Mouse (Mus musculus) adrenal gland, postnatal 25 days (tissue): ENCODE data around the gene Ermp1. TPM values are rescaled to one million over a fixed set of nuclear protein-coding genes. Genes with fewer than 3 reads are reported as not detected.
"Not testable (repeated sequence)": the region's sequence is repeated elsewhere in the genome, so short reads cannot be mapped to it uniquely, and the experiment has no call there.

ENCODE experiments used
- DNase-seq: peaks from one replicate; pipeline ENCODE4 v3.0.0; 2021; ENCODE audit warnings: mixed read lengths
- total RNA-seq: library from RNA; stranded (reverse); gene quantifications from 2 replicates; pipeline ENCODE4 v1.2.3, GENCODE M21; 2021

The Ermp1 gene
- total RNA-seq, 1 experiment from 2014 or later, result 55.0 TPM

DNA sequence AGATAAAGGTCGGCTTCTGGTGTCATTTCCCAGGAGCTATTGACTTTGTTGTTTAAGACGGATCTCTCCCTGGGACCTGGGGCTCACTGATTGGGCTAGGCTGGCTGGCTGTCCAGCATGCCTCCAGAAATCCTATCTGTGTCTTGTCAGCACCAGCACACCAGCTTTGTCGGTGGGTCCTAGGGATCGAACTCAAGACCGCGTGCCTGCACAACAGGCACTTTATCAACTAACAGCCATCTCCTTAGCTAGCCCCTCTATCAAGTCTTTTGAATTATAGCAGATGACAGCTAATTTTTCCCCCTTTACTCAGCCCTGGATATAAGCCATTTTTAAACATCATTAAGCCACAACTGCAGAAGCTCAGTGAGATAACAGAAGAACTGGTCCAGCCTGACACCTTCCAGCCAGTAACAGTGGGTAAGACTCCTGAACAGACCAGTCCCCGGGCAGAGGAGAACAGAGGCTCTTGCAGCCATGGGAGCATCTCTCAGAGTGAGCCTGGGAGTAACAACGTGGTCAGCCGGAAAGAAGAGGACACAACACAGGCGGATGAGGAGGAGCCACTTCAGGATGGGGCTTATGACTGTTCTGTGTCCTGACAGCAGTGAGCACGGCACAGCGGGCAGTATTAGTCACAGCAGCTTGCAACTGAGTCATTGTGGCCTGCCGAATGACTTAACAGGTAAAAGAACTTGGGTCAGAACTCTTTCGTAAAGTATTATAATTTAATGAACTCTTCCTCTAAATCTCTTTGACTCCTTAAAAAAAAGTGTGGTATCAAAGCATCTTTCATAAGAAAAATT lies 44.5 kb downstream of the Ermp1 start:
- peak; percentile 29 for DNase-seq

DNA sequence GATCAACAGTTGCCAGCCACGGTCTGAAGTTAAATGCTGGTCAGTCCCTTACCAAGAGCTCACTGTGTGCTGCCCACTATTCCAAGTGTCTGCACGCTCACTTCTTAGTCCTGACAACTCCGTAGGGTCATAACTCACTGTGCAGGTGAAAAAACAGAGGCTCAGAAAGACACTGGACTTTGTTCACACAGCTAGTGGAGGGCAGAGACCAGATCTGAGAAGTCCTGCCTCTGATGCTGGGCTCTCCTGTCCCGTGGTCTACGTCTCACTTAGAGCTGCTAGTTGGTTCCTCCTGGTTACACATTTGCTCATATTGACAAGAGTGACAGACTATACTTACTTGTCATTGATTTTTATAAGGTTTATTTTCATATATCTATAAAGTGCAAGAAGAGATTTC lies 49.2 kb downstream of the Ermp1 start:
- DNase-seq, result no peak

DNA sequence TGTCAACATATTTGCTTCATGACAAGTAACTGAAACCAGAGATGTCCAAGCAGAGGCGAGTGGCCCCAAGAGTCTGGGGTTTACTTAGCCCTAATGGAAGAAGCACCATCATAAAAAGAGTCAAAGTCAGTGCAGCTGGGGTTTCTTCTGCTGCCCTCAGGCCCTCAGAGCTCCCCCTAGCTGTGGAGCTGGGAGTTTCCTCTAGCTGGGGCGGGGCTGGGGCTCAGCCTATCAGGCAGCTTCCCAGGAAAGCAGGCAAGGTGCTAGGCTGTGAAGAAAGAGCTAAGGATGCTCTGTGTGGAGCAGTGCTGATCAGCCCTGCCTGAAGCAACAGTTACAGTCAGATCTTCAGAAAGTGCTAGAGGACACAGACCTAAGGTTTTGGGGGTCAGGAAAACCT lies 51.2 kb downstream of the Ermp1 start:
- peak; percentile 5 for DNase-seq

DNA sequence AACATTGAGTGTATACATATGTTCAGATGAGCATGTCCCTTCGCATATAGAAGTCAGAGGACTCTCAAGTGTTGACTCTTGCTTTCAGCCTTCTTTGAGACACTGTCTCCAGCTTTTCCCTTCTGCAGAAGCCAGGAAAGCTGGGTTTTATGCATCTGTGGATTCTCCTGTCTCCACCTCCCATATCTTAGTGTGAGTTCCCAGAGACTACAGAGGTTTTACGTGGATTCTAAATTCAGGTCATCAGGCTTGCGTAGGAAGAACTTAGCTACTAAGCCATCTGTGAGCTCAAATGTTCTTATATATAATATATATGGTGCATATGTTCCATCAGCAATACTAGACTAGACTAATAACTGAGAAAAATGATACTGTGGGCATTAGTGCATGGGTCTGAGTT lies 51.9 kb downstream of the Ermp1 start:
- no peak for DNase-seq

DNA sequence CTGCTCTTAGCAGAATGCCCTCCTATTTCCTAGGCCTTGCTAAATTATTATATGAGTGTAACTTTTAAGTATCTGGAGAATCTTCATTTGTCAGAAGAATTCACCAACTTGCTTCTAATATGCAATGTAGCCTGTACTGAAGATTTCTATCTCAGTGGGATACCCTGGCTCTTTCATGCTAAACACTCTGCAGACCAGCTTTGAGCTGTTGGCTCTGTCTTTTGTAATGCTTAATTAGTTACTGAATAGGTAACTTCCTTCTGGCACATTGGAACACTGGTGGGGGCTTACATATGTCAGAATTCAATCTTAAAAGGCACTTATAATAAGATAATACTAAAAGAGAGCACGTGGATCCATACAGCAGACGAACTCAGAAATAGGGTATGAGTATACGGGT lies 54.4 kb downstream of the Ermp1 start:
- DNase-seq, result not testable (repeated sequence)

DNA sequence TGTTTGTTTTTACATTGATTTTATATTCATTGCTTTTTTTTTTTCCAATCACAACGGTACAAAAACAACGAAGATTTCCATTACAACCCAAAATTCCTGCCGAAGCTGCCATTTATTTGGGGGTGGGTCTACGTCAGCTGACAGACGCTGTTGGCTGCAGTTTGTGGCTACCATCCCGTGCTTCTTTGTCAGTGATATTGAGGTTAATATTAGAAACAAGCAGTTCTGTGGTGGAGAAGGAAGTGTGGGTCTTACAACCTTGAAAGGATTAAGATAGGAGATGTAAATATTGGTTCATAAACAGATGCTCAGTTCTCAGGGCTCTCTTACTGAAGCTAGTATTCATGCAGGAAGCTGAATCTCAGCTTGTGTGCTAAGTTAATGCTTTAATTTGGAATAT lies 64.5 kb downstream of the Ermp1 start:
- DNase-seq, result no peak

DNA sequence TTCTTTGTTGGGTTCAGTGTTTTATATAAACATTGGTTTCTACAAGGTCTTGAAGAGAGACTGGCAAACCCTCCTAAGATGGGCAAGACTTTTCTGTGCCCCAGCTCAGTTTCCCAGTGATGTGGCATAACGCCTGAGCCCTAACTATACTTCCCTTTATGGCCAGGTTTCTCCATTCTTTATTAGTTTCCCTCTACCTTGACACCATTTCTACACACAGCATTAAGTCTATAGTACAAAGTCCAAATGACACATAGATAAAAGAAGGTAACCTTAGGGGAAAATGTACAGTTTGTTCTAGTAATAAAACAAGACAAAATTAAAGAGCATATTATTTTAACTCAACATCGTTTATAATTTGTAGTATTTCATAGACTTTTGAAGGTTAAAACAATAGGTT lies 65.8 kb downstream of the Ermp1 start:
- no peak for DNase-seq

DNA sequence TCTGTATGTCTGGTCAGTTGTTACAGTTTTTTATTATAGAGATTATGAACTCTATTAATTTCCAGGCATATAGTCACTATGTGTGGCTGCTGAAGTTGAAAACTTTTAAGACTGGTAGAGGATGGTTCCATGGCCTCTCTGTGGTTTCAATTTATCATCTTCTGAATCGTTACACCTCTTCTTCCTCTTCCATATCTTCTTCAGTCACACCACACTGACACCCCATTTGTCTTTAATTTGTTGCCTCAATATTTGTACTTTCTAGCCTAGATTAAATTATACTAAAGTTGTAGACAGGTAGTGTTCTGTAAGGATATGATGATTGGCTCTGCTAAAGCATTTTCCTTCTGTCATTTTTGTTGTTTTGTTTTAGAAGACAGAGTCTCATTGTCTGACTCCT lies 81.7 kb downstream of the Ermp1 start:
- DNase-seq, result no peak

DNA sequence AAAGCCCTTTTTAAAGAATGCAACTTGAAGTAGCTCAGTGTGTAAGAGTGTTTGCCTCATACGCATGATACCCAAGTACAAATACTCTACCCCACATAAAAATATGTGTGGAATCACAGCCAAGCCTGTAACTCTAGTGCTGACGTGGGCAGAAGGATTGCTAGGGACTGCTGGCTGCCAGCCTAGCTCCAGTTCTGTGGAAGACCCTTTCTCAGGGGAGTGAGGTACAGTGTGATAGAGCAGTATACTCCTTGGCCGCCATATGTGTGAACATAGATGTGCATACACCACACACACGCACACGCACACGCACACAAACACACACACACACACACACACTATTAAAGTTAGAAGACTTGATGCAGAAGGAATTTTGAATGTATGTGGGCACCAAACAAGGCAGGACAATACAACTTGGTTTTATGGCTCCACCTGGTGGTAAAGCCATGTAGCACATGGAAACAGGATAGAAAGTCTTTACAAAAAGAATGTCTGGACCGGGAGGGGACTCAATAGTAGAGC lies 84.9 kb downstream of the Ermp1 start:
- peak; percentile 16 for DNase-seq

DNA sequence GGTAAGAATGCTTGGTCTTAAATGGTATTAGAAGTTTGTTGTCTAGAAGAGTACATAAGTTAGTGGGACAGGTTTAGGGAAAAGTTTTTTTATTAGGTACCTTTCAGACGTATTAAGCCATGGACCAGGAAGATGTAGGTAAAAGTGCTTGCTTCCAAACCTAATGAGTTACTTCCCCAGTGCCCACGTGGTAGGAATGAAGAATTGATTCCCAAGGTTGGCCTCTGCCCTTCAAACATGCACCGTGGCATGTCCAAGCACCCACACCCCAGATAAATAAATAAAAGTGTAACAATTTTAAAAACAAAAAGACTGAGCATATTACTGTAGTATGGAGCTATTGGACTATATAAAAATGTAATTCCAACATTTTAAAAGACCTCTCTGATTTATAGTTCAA lies 85.6 kb downstream of the Ermp1 start:
- no peak for DNase-seq

DNA sequence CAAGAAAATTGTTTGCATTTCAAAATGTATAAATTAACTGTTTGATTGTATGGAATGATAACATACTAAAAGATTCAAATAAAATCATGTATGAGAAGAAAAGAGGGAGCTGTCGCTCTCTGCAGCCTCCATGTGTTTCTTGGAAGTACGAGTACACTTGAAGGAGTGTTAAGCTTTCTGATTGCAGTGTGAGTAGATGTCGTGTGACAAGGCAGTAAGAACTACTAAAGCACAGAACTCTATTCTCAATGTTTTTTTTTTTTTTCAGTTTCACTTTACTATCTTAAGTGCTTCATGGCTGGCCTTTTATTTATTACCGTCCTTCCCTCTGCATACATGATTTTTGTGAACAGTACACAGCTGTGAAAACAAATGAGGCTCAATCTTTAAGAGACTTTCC lies 86.0 kb downstream of the Ermp1 start:
- DNase-seq, result no peak

Other genes starting within 250 kb of the Ermp1 start
- gene Pdcd1lg2, start 237.5 kb downstream of the Ermp1 start, total RNA-seq, result not detected in 2 replicates
- 36.3 and 40.9 TPM in 2 replicates for gene Ric1, start 126.1 kb downstream of the Ermp1 start, total RNA-seq
- not detected in 2 replicates for gene Mlana, start 49.4 kb upstream of the Ermp1 start, total RNA-seq
- 18.6 and 19.0 TPM in 2 replicates for gene 9930021J03Rik, start 157.6 kb upstream of the Ermp1 start, total RNA-seq
- 15.5 and 16.9 TPM in 2 replicates for gene Ranbp6, start 164.6 kb upstream of the Ermp1 start, total RNA-seq